Mouse (Mus musculus) heart, postnatal 0 days (tissue): ENCODE data around the gene Git1.

Experiments
- CTCF ChIP-seq: IDR thresholded peaks from 2 replicates; pipeline ENCODE4 v1.5.1; 2016; ENCODE audit warnings: antibody characterized with exemption, control low read depth, low read depth
- EP300 ChIP-seq: IDR thresholded peaks from 2 replicates; pipeline ENCODE4 v1.6.1; 2016; ENCODE audit warnings: antibody characterized with exemption, low read depth

DNA sequence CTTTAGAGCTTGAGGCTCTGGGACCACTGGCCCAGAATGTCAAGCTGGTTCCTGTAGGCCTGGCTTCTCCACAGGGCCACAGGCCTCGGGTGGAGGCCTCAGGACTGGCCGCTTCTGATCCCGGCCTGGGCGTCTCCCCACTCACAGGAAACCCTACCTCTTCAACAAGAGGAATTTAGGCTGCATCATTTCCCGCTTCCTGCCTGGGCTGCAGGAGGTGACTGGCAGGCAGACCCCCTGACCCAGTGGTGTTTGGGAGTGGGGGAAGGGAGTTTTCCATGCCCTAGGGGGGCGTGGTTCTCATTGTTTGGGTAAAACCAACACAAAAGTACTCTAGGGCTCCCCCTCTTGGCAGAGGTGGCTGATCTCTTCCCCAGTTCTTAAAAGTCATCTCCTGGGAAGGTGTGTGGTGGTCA lies 4.0 kb downstream of the Git1 start:
- TF ChIP-seq CTCF: peak; percentile 32
- TF ChIP-seq EP300: peak; percentile 87; the same call in 1 of the 2 replicates
